Mouse (Mus musculus) limb, embryonic 12.5 days (tissue): ENCODE measurements at regions not wholly inside any gene's neighbourhood (a gene's known extent, or its start where the extent isn't known, plus 50 kb on each side); places are given as distances from the start of the nearest gene placed in this dataset.
A peak's percentile ranks its signal among the peaks of the same experiment; 100 is the strongest.

Experiments used
- ATAC-seq: fragments of 200-750 bp; cut with Nextera tagmentation; 2 replicates; pipeline ENCODE4 v1.8.0; 2017; ENCODE audit warnings: low read depth, moderate TSS enrichment; ENCODE audit not compliant: insufficient number of reproducible peaks, insufficient read depth, low FRiP score, low TSS enrichment
- H3K27ac ChIP-seq: fragments of 300-500 bp; sonication (generic); 2 replicates; pipeline ENCODE4 v1.5.1; 2016; ENCODE audit warnings: mild to moderate bottlenecking, moderate library complexity
- H3K27me3 ChIP-seq: fragments of 300-500 bp; sonication (generic); 2 replicates; pipeline ENCODE4 v1.6.1; 2016; ENCODE audit warnings: mild to moderate bottlenecking, moderate library complexity
- H3K36me3 ChIP-seq: fragments of 300-500 bp; sonication (generic); 2 replicates; pipeline ENCODE4 v1.6.1; 2016; ENCODE audit warnings: mild to moderate bottlenecking, moderate library complexity
- H3K4me1 ChIP-seq: fragments of 300-500 bp; sonication (generic); replicated peaks from 2 replicates; pipeline ENCODE4 v1.6.1; 2016
- H3K4me2 ChIP-seq: fragments of 300-500 bp; sonication (generic); 2 replicates; pipeline ENCODE4 v1.6.1; 2016; ENCODE audit warnings: mild to moderate bottlenecking, moderate library complexity
- H3K4me3 ChIP-seq: fragments of 300-500 bp; sonication (generic); replicated peaks from 2 replicates; pipeline ENCODE4 v1.5.1; 2016; ENCODE audit warnings: mild to moderate bottlenecking
- H3K9ac ChIP-seq: fragments of 300-500 bp; sonication (generic); replicated peaks from 2 replicates; pipeline ENCODE4 v1.6.1; 2016; ENCODE audit warnings: mild to moderate bottlenecking, moderate library complexity
- H3K9me3 ChIP-seq: fragments of 300-500 bp; sonication (generic); 2 replicates; pipeline ENCODE4 v1.6.1; 2016; ENCODE audit warnings: mild to moderate bottlenecking, moderate library complexity
- WGBS: fragments of 180-500 bp; shearing (Covaris S2); methylation state at CpG from one replicate; pipeline ENCODE4 v1.1.7; 2016; 5-methylcytosine and 5-hydroxymethylcytosine counted together

GRCm38 (mm10) chr12:8447612-8448011 is 52.2 kb downstream of the Rhob start:
- H3K27ac ChIP-seq, result no peak overlapping the region
- 73% methylated on average over 9 of the region's 9 CpGs for WGBS

GRCm38 (mm10) chr12:8447025-8447424 is 52.8 kb downstream of the Rhob start:
- H3K4me1 ChIP-seq, result peaks cover 6% of the 10 kb centered on the region; the same call in 1 of the 2 replicates
- no peaks in the 10 kb centered on the region for H3K36me3 ChIP-seq
- H3K27me3 ChIP-seq, result no peaks in the 10 kb centered on the region
- no peak overlapping the region for H3K27ac ChIP-seq
- no peak overlapping the region for H3K4me3 ChIP-seq
- 6% methylated on average over 7 of the region's 7 CpGs for WGBS
- H3K9ac ChIP-seq, result no peak overlapping the region
- no peaks in the 10 kb centered on the region for H3K9me3 ChIP-seq
- H3K4me2 ChIP-seq, result no peak overlapping the region
- ATAC-seq, result no peak

More at GRCm38 (mm10) chr12:8447612-8448011, 52.2 kb downstream of the Rhob start:
- Histone ChIP-seq H3K9ac (no peak overlapping the region), H3K4me3 (no peak overlapping the region), H3K27me3 (no peaks in the 10 kb centered on the region), H3K4me1 (peaks cover 6% of the 10 kb centered on the region; the same call in 1 of the 2 replicates), H3K36me3 (no peaks in the 10 kb centered on the region), H3K9me3 (no peaks in the 10 kb centered on the region), H3K4me2 (no peak overlapping the region)
- no peak for ATAC-seq

GRCm38 (mm10) chr12:8444975-8445853 is 54.6 kb downstream of the Rhob start:
- Histone ChIP-seq H3K27me3 (no peaks in the 10 kb centered on the region), H3K4me3 (no peak overlapping the region), H3K36me3 (no peaks in the 10 kb centered on the region), H3K4me1 (0 out of 2 replicates have a peak, but pooled peaks cover 3% of the 10 kb centered on the region), H3K9ac (no peak overlapping the region), H3K9me3 (no peaks in the 10 kb centered on the region), H3K27ac (no peak overlapping the region), H3K4me2 (no peak overlapping the region)
- no peak for ATAC-seq
- WGBS, result 78% methylated on average over 13 of the region's 13 CpGs

GRCm38 (mm10) chr12:8443917-8444453 is 55.8 kb downstream of the Rhob start:
- 68% methylated on average over 4 of the region's 4 CpGs for WGBS
- no peak for ATAC-seq
- Histone ChIP-seq H3K9ac (no peak overlapping the region), H3K36me3 (no peaks in the 10 kb centered on the region), H3K27me3 (no peaks in the 10 kb centered on the region), H3K4me1 (0 out of 2 replicates have a peak, but pooled peaks cover 4% of the 10 kb centered on the region), H3K9me3 (no peaks in the 10 kb centered on the region), H3K4me3 (no peak overlapping the region), H3K27ac (no peak overlapping the region), H3K4me2 (no peak overlapping the region)

- ATAC-seq, result no peak
- H3K4me2 ChIP-seq, result no peak overlapping the region
- H3K9me3 ChIP-seq, result no peaks in the 10 kb centered on the region
- 0 out of 2 replicates have a peak, but pooled peaks cover 4% of the 10 kb centered on the region for H3K4me1 ChIP-seq
- WGBS, result 80% methylated on average over 4 of the region's 4 CpGs
- H3K4me3 ChIP-seq, result no peak overlapping the region
- H3K36me3 ChIP-seq, result no peaks in the 10 kb centered on the region
- H3K9ac ChIP-seq, result no peak overlapping the region
- no peak overlapping the region for H3K27ac ChIP-seq
- H3K27me3 ChIP-seq, result no peaks in the 10 kb centered on the region
Observed at GRCm38 (mm10) chr12:8443253-8443661, 56.6 kb downstream of the Rhob start.

GRCm38 (mm10) chr12:8441275-8441674 is 58.5 kb downstream of the Rhob start:
- no peaks in the 10 kb centered on the region for H3K27me3 ChIP-seq
- H3K27ac ChIP-seq, result no peak overlapping the region
- no peak overlapping the region for H3K4me3 ChIP-seq
- no peak overlapping the region for H3K9ac ChIP-seq
- ATAC-seq, result no peak
- no peak overlapping the region for H3K4me2 ChIP-seq
- no peaks in the 10 kb centered on the region for H3K36me3 ChIP-seq
- WGBS, result 90% methylated on average over 4 of the region's 4 CpGs
- peaks cover 8% of the 10 kb centered on the region for H3K4me1 ChIP-seq
- no peaks in the 10 kb centered on the region for H3K9me3 ChIP-seq

- ATAC-seq, result no peak
- Histone ChIP-seq H3K9me3 (no peaks in the 10 kb centered on the region), H3K4me2 (no peak overlapping the region), H3K4me3 (no peak overlapping the region), H3K36me3 (no peaks in the 10 kb centered on the region), H3K27ac (peak overlapping the region; percentile 17; the same call in 1 of the 2 replicates), H3K27me3 (no peaks in the 10 kb centered on the region), H3K9ac (no peak overlapping the region), H3K4me1 (peaks cover 9% of the 10 kb centered on the region)
- 79% methylated on average over 3 of the region's 3 CpGs for WGBS
Observed at GRCm38 (mm10) chr12:8440373-8440772, 59.4 kb downstream of the Rhob start.

- WGBS, result 73% methylated on average over 3 of the region's 3 CpGs
- Histone ChIP-seq H3K27ac (peak overlapping the region; percentile 17; the same call in 1 of the 2 replicates), H3K9ac (no peak overlapping the region), H3K4me1 (peaks cover 9% of the 10 kb centered on the region), H3K4me2 (no peak overlapping the region), H3K36me3 (no peaks in the 10 kb centered on the region), H3K27me3 (no peaks in the 10 kb centered on the region), H3K4me3 (no peak overlapping the region), H3K9me3 (no peaks in the 10 kb centered on the region)
- no peak for ATAC-seq
Observed at GRCm38 (mm10) chr12:8439957-8440356, 59.9 kb downstream of the Rhob start.

- Histone ChIP-seq H3K27ac (no peak overlapping the region), H3K9ac (no peak overlapping the region), H3K9me3 (no peaks in the 10 kb centered on the region), H3K4me3 (no peak overlapping the region), H3K4me1 (peaks cover 9% of the 10 kb centered on the region), H3K36me3 (no peaks in the 10 kb centered on the region), H3K4me2 (no peak overlapping the region), H3K27me3 (no peaks in the 10 kb centered on the region)
- 69% methylated on average over 4 of the region's 4 CpGs for WGBS
- ATAC-seq, result no peak
Observed at GRCm38 (mm10) chr12:8439486-8439885, 60.3 kb downstream of the Rhob start.

GRCm38 (mm10) chr12:8438638-8439037 is 61.2 kb downstream of the Rhob start:
- Histone ChIP-seq H3K9ac (no peak overlapping the region), H3K27ac (no peak overlapping the region), H3K4me1 (peaks cover 9% of the 10 kb centered on the region), H3K9me3 (no peaks in the 10 kb centered on the region), H3K4me2 (no peak overlapping the region), H3K4me3 (no peak overlapping the region), H3K36me3 (no peaks in the 10 kb centered on the region), H3K27me3 (no peaks in the 10 kb centered on the region)
- 75% methylated on average over 4 of the region's 4 CpGs for WGBS
- no peak for ATAC-seq

GRCm38 (mm10) chr12:8436976-8437580 is 62.7 kb downstream of the Rhob start:
- Histone ChIP-seq H3K27ac (no peak overlapping the region), H3K4me2 (no peak overlapping the region), H3K4me1 (peaks cover 19% of the 10 kb centered on the region), H3K36me3 (no peaks in the 10 kb centered on the region), H3K27me3 (no peaks in the 10 kb centered on the region), H3K9ac (peak overlapping the region; percentile 18; the same call in 1 of the 2 replicates), H3K9me3 (no peaks in the 10 kb centered on the region), H3K4me3 (no peak overlapping the region)
- no peak for ATAC-seq
- 63% methylated on average over 6 of the region's 6 CpGs for WGBS
